In genomic region chr8:104606329-104606728, GRCm38 (mm10) we compare ENCODE assay signal across 19 mouse cellular contexts. TPM values are rescaled to one million over a fixed set of nuclear protein-coding genes. Genes with fewer than 3 reads are reported as not detected.
A peak's percentile ranks its signal among the peaks of the same experiment; 100 is the strongest.
DNase-seq lines count a peak whose midpoint lies in the region; ATAC-seq and TF ChIP-seq lines count a peak whose summit lies in the region.
"Had no signal": no experiment of that assay in that cellular context is flagged by ENCODE, and none has a peak within 500 bp of the region (broad histone marks: within the 10 kb centered on the region; RNA-seq: fewer than 3 reads in every experiment).

No protein-coding gene starts in this region.

- DNase-seq in right cerebral cortex, postnatal 14 days, result peak; percentile 28
- DNase-seq in right cerebral cortex, adult 18-20 months, result no peak
- DNase-seq in stomach, postnatal 0 days (ENCODE audit: low spot score), result peak; percentile 16
- DNase-seq in thymus, postnatal 36 days, result no peak
- DNase-seq in frontal cortex, postnatal 14 days (ENCODE audit: low spot score in 2 of 2), result no peak
- DNase-seq: adrenal gland, adult 8-10 months; gastrocnemius, postnatal 10 days; left cerebral cortex, postnatal 4 days had no signal

- no peaks in the 10 kb centered on the region for H3K9me3 ChIP-seq in intestine, embryonic 15.5 days
- no peaks in the 10 kb centered on the region for H3K9me3 ChIP-seq in intestine, postnatal 0 days (ENCODE audit: control insufficient read depth)
- no peaks in the 10 kb centered on the region for H3K9me3 ChIP-seq in heart, embryonic 16.5 days (replicated peaks; ENCODE audit: control insufficient read depth, low read length)
- H3K9me3 ChIP-seq in stomach, postnatal 0 days (ENCODE audit: control insufficient read depth, low read length), result no peaks in the 10 kb centered on the region
- H3K9me3 ChIP-seq: forebrain, embryonic 10.5 days; lung, embryonic 15.5 days; stomach, embryonic 15.5 days had no signal

- H3K4me3 ChIP-seq in intestine, embryonic 15.5 days (replicated peaks), result no peak overlapping the region
- no peak overlapping the region for H3K4me3 ChIP-seq in intestine, postnatal 0 days (ENCODE audit: low read depth, low read length)
- H3K4me3 ChIP-seq in heart, embryonic 16.5 days (ENCODE audit: low read length), result no peak overlapping the region
- H3K4me3 ChIP-seq in stomach, postnatal 0 days (ENCODE audit: low read depth, low read length), result no peak overlapping the region
- H3K4me3 ChIP-seq: forebrain, embryonic 10.5 days; layer of hippocampus, adult 2 months; lung, embryonic 15.5 days; stomach, embryonic 15.5 days had no signal

- H3K9ac ChIP-seq in intestine, embryonic 15.5 days, result no peak overlapping the region
- H3K9ac ChIP-seq in intestine, postnatal 0 days (ENCODE audit: low read depth, low read length), result no peak overlapping the region
- peak overlapping the region; percentile 64 for H3K9ac ChIP-seq in heart, embryonic 16.5 days (ENCODE audit: low read length)
- H3K9ac ChIP-seq in stomach, postnatal 0 days (ENCODE audit: low read length), result no peak overlapping the region
- H3K9ac ChIP-seq: lung, embryonic 15.5 days; stomach, embryonic 15.5 days had no signal

- no peaks in the 10 kb centered on the region for H3K27me3 ChIP-seq in intestine, embryonic 15.5 days (replicated peaks)
- no peaks in the 10 kb centered on the region for H3K27me3 ChIP-seq in intestine, postnatal 0 days (replicated peaks; ENCODE audit: control insufficient read depth, insufficient read depth, low read length)
- H3K27me3 ChIP-seq in heart, embryonic 16.5 days (ENCODE audit: control insufficient read depth, insufficient read depth, low read length), result no peaks in the 10 kb centered on the region
- no peaks in the 10 kb centered on the region for H3K27me3 ChIP-seq in stomach, postnatal 0 days (ENCODE audit: control insufficient read depth, insufficient read depth, low read length)
- H3K27me3 ChIP-seq: lung, embryonic 15.5 days; stomach, embryonic 15.5 days had no signal

- no peak for TF ChIP-seq CTCF in intestine, postnatal 0 days (IDR thresholded peaks at IDR 0.05; ENCODE audit: low read depth)
- no peak for TF ChIP-seq CTCF in stomach, postnatal 0 days (IDR thresholded peaks at IDR 0.05; ENCODE audit: low read depth)

- H3K36me3 ChIP-seq in intestine, embryonic 15.5 days, result no peaks in the 10 kb centered on the region
- H3K36me3 ChIP-seq in intestine, postnatal 0 days (ENCODE audit: control insufficient read depth, insufficient read depth), result no peaks in the 10 kb centered on the region
- H3K36me3 ChIP-seq in heart, embryonic 16.5 days (ENCODE audit: control insufficient read depth, insufficient read depth), result no peaks in the 10 kb centered on the region
- no peaks in the 10 kb centered on the region for H3K36me3 ChIP-seq in stomach, postnatal 0 days (ENCODE audit: control insufficient read depth, insufficient read depth, low read length)
- H3K36me3 ChIP-seq: forebrain, embryonic 10.5 days; lung, embryonic 15.5 days; stomach, embryonic 15.5 days had no signal

- 26% methylated on average over 6 of the region's 6 CpGs for WGBS in intestine, embryonic 15.5 days
- 36% methylated on average over 6 of the region's 6 CpGs for WGBS in intestine, postnatal 0 days
- WGBS in heart, embryonic 16.5 days, result 14% methylated on average over 6 of the region's 6 CpGs
- WGBS in stomach, postnatal 0 days, result 34% methylated on average over 6 of the region's 6 CpGs

- no peak for TF ChIP-seq EP300 in stomach, postnatal 0 days (optimal IDR thresholded peaks at IDR 0.05)

- peaks cover 26% of the 10 kb centered on the region for H3K4me1 ChIP-seq in intestine, embryonic 15.5 days (replicated peaks)
- peaks cover 5% of the 10 kb centered on the region; the same call in 1 of the 2 replicates for H3K4me1 ChIP-seq in intestine, postnatal 0 days (replicated peaks; ENCODE audit: control insufficient read depth, insufficient read depth, low read length)
- H3K4me1 ChIP-seq in heart, embryonic 16.5 days (ENCODE audit: control insufficient read depth, insufficient read depth, low read length), result peaks cover 68% of the 10 kb centered on the region
- H3K4me1 ChIP-seq in stomach, postnatal 0 days (replicated peaks; ENCODE audit: control insufficient read depth, insufficient read depth), result no peaks in the 10 kb centered on the region

- H3K27ac ChIP-seq in intestine, embryonic 15.5 days, result no peak overlapping the region
- no peak overlapping the region for H3K27ac ChIP-seq in intestine, postnatal 0 days (ENCODE audit: low read depth, low read length)
- peak overlapping the region; percentile 99 for H3K27ac ChIP-seq in heart, embryonic 16.5 days (ENCODE audit: low read length)
- peak overlapping the region; percentile 49 for H3K27ac ChIP-seq in stomach, postnatal 0 days (replicated peaks)
- H3K27ac ChIP-seq: forebrain, embryonic 10.5 days; hindbrain, postnatal 0 days; layer of hippocampus, adult 2 months; lung, embryonic 15.5 days; stomach, embryonic 15.5 days had no signal

- ATAC-seq in intestine, embryonic 15.5 days, result peak; percentile 9; the same call in 1 of the 2 replicates
- ATAC-seq in intestine, postnatal 0 days, result no peak
- ATAC-seq in heart, embryonic 16.5 days (replicated peaks; ENCODE audit: extremely low read depth, insufficient read depth, low FRiP score), result peak; percentile 16
- ATAC-seq in stomach, postnatal 0 days (ENCODE audit: low FRiP score, low TSS enrichment), result peak; percentile 33; the same call in 1 of the 2 replicates
- ATAC-seq: CD4-positive, CD25-positive, alpha-beta regulatory T cell, adult 4 months; hindbrain, postnatal 0 days; midbrain, embryonic 16.5 days had no signal

- H3K4me2 ChIP-seq in intestine, embryonic 15.5 days (replicated peaks), result no peak overlapping the region
- no peak overlapping the region for H3K4me2 ChIP-seq in intestine, postnatal 0 days (replicated peaks; ENCODE audit: low read depth)
- H3K4me2 ChIP-seq in heart, embryonic 16.5 days (ENCODE audit: low read depth, low read length), result peak overlapping the region; percentile 37; the same call in 1 of the 2 replicates
- H3K4me2 ChIP-seq in stomach, postnatal 0 days (replicated peaks; ENCODE audit: low read depth), result no peak overlapping the region
- H3K4me2 ChIP-seq: lung, embryonic 15.5 days; stomach, embryonic 15.5 days had no signal

RNA-seq across cellular contexts. Expression of gene Pdp2, which starts 15.1 kb away (rescaled TPM):
- polyA plus RNA-seq in intestine, embryonic 15.5 days (2015; fragmentation: Nextera tagmentation; extraction: Ambion mirVana), result 16.1 and 17.0 TPM in 2 replicates
- 12.2 and 15.2 TPM in 2 replicates for polyA plus RNA-seq in intestine, postnatal 0 days (2015; fragmentation: Nextera tagmentation; extraction: Ambion mirVana)
- polyA plus RNA-seq in heart, embryonic 16.5 days (2015; fragmentation: Nextera tagmentation; extraction: Ambion mirVana), result 6.2 and 6.7 TPM in 2 replicates
- 5.5 and 6.2 TPM in 2 replicates for polyA plus RNA-seq in stomach, postnatal 0 days (2015; fragmentation: Nextera tagmentation; extraction: Ambion mirVana)

RNA-seq across cellular contexts. Expression of gene Cdh16, which starts 17.9 kb away (rescaled TPM):
- polyA plus RNA-seq in intestine, embryonic 15.5 days (2015; fragmentation: Nextera tagmentation; extraction: Ambion mirVana), result 0.56 and 0.79 TPM in 2 replicates
- not detected in 2 replicates for polyA plus RNA-seq in intestine, postnatal 0 days (2015; fragmentation: Nextera tagmentation; extraction: Ambion mirVana)
- 20.1 and 25.9 TPM in 2 replicates for polyA plus RNA-seq in heart, embryonic 16.5 days (2015; fragmentation: Nextera tagmentation; extraction: Ambion mirVana)
- polyA plus RNA-seq in stomach, postnatal 0 days (2015; fragmentation: Nextera tagmentation; extraction: Ambion mirVana), result 0.30 TPM in 2 replicates
- polyA plus RNA-seq: CD4-positive, CD25-positive, alpha-beta regulatory T cell, adult 4 months; forebrain, embryonic 10.5 days; hindbrain, postnatal 0 days; midbrain, embryonic 16.5 days; neural tube, embryonic 14.5 days had no signal

RNA-seq across cellular contexts. Expression of gene Rrad, which starts 24.8 kb away (rescaled TPM):
- polyA plus RNA-seq in intestine, embryonic 15.5 days (2015; fragmentation: Nextera tagmentation; extraction: Ambion mirVana), result 4.6 and 4.8 TPM in 2 replicates
- 5.8 and 6.1 TPM in 2 replicates for polyA plus RNA-seq in intestine, postnatal 0 days (2015; fragmentation: Nextera tagmentation; extraction: Ambion mirVana)
- 289 and 293 TPM in 2 replicates for polyA plus RNA-seq in heart, embryonic 16.5 days (2015; fragmentation: Nextera tagmentation; extraction: Ambion mirVana)
- polyA plus RNA-seq in stomach, postnatal 0 days (2015; fragmentation: Nextera tagmentation; extraction: Ambion mirVana), result 10.3 and 12.8 TPM in 2 replicates

RNA-seq across cellular contexts. Expression of gene Ciao2b, which starts 35.4 kb away (rescaled TPM):
- polyA plus RNA-seq in intestine, embryonic 15.5 days (2015; fragmentation: Nextera tagmentation; extraction: Ambion mirVana), result 93.2 and 101 TPM in 2 replicates
- polyA plus RNA-seq in intestine, postnatal 0 days (2015; fragmentation: Nextera tagmentation; extraction: Ambion mirVana), result 59.1 and 60.6 TPM in 2 replicates
- 171 and 196 TPM in 2 replicates for polyA plus RNA-seq in heart, embryonic 16.5 days (2015; fragmentation: Nextera tagmentation; extraction: Ambion mirVana)
- polyA plus RNA-seq in stomach, postnatal 0 days (2015; fragmentation: Nextera tagmentation; extraction: Ambion mirVana), result 71.2 and 76.1 TPM in 2 replicates

Comparison
In these comparisons a context has a peak if more than half of its experiments do, and no peak if none do; other contexts are left out.
1. DNase-seq: peak in right cerebral cortex, postnatal 14 days (single experiment) and stomach, postnatal 0 days (single experiment); none in right cerebral cortex, adult 18-20 months (single experiment), thymus, postnatal 36 days (0 of 2) and frontal cortex, postnatal 14 days (0 of 2).
2. H3K27ac ChIP-seq: peak in heart, embryonic 16.5 days (single experiment) and stomach, postnatal 0 days (single experiment); none in intestine, embryonic 15.5 days (single experiment) and intestine, postnatal 0 days (single experiment).
3. RNA of gene Cdh16, which starts 17.9 kb away (polyA plus RNA-seq): 20.1 to 25.9 TPM in heart, embryonic 16.5 days; 0.56 to 0.79 TPM in intestine, embryonic 15.5 days, 0.30 TPM in stomach, postnatal 0 days and not detected in intestine, postnatal 0 days; every median in the first group is over 10 times any median in the second.
4. RNA of gene Rrad, which starts 24.8 kb away (polyA plus RNA-seq): 289 to 293 TPM in heart, embryonic 16.5 days; 10.3 to 12.8 TPM in stomach, postnatal 0 days, 5.8 to 6.1 TPM in intestine, postnatal 0 days and 4.6 to 4.8 TPM in intestine, embryonic 15.5 days; every median in the first group is over 10 times any median in the second.